Mouse (Mus musculus): ENCODE measurements around the gene Mrpl18.

The Mrpl18 gene

DNA sequence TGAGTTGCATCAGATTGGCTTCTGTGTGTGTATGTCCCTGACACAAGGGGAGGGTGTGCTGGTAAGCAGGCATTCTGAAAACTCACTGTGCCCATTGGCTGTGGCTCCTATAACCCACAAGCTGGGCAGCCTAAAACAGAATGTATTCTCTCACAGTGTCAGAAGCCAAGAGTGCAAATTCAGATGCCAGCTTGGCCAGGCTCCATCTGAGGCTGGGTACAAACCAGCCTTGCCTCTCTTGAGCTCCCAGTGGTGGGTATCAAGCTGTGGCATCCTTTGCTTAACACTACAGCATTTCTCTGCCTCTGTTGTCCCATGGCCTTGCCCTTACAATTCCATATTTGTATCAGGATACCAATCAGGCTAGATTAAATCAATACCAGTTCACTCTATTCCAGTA, 52.0 kb downstream of the Mrpl18 start:
- DNase-seq (ENCODE audit: low spot score in 2 of 2), result no peak
